Mouse (Mus musculus) adrenal gland, postnatal 14 days (tissue): ENCODE results near the gene Bzw2. TPM values are rescaled to one million over a fixed set of nuclear protein-coding genes. Genes with fewer than 3 reads are reported as not detected.
A peak's percentile ranks its signal among the peaks of the same experiment; 100 is the strongest.
"Not testable (repeated sequence)": the region's sequence is repeated elsewhere in the genome, so short reads cannot be mapped to it uniquely, and the experiment has no call there.

Experiments
- DNase-seq: peaks from one replicate; pipeline ENCODE4 v3.0.0; 2021; ENCODE audit warnings: mixed read lengths
- long read RNA-seq, 2 experiments: library from polyadenylated mRNA; stranded (forward); transcript quantifications; one replicate each; pipeline ENCODE4 v2.0.0; 2021
- total RNA-seq: library from RNA; stranded (reverse); gene quantifications from 2 replicates; pipeline ENCODE4 v1.2.3, GENCODE M21; 2021

Gene Bzw2
- total RNA-seq, result 33.4 and 43.9 TPM in 2 replicates
- long read RNA-seq, experiment 1, transcript Bzw2-201 (12 exons, 1,871 nt), result major isoform, 45 of 46 reads
- long read RNA-seq, experiment 1, partial matches to known transcripts, result 0 of 46 reads
- long read RNA-seq, experiment 1, other reads (novel, unspliced or antisense), result 1 of 46 reads
- long read RNA-seq, experiment 2, transcript Bzw2-201 (12 exons, 1,871 nt), result major isoform, 29 of 35 reads
- long read RNA-seq, experiment 2, partial matches to known transcripts, result 1 of 35 reads
- long read RNA-seq, experiment 2, other reads (novel, unspliced or antisense), result 5 of 35 reads

GRCm38 (mm10) chr12:36157638-36158308, at the start of gene Bzw2:
Bzw2 (minus strand) TSS chr12:36158080.
- peak; percentile 79 for DNase-seq

- peak; percentile 81 for DNase-seq
Measured at GRCm38 (mm10) chr12:36207072-36207799, 49.4 kb upstream of the Bzw2 start.

GRCm38 (mm10) chr12:36205579-36206119, 47.8 kb upstream of the Bzw2 start:
- DNase-seq, result not testable (repeated sequence)

- DNase-seq, result no peak
Measured at GRCm38 (mm10) chr12:36194976-36195375, 37.1 kb upstream of the Bzw2 start.

- no peak for DNase-seq
Measured at GRCm38 (mm10) chr12:36190343-36190742, 32.5 kb upstream of the Bzw2 start.

GRCm38 (mm10) chr12:36189610-36190009, 31.7 kb upstream of the Bzw2 start:
- DNase-seq, result no peak

- no peak for DNase-seq
Measured at GRCm38 (mm10) chr12:36187081-36187480, 29.2 kb upstream of the Bzw2 start.

- peak; percentile 38 for DNase-seq
Measured at GRCm38 (mm10) chr12:36182570-36182969, 24.7 kb upstream of the Bzw2 start.

GRCm38 (mm10) chr12:36177227-36177626, 19.3 kb upstream of the Bzw2 start:
- no peak for DNase-seq

- DNase-seq, result no peak
Measured at GRCm38 (mm10) chr12:36165299-36165698, 7.4 kb upstream of the Bzw2 start.

GRCm38 (mm10) chr12:36164126-36164791, 6.4 kb upstream of the Bzw2 start:
- DNase-seq, result no peak

- DNase-seq, result no peak
Measured at GRCm38 (mm10) chr12:36157304-36157637, 609 bp downstream of the Bzw2 start.

- DNase-seq, result peak; percentile 96
Measured at GRCm38 (mm10) chr12:36156637-36157303, 1.1 kb downstream of the Bzw2 start, which contains the start of gene Ankmy2. Ankmy2 (plus strand) TSS chr12:36157114.

GRCm38 (mm10) chr12:36156101-36156636, 1.7 kb downstream of the Bzw2 start:
- no peak for DNase-seq

GRCm38 (mm10) chr12:36155141-36155641, 2.7 kb downstream of the Bzw2 start:
- DNase-seq, result peak; percentile 29

- no peak for DNase-seq
Measured at GRCm38 (mm10) chr12:36150737-36151136, 7.1 kb downstream of the Bzw2 start.

- no peak for DNase-seq
Measured at GRCm38 (mm10) chr12:36150265-36150664, 7.6 kb downstream of the Bzw2 start.

- DNase-seq, result no peak
Measured at GRCm38 (mm10) chr12:36146230-36147011, 11.5 kb downstream of the Bzw2 start.

GRCm38 (mm10) chr12:36140401-36140800, 17.5 kb downstream of the Bzw2 start:
- DNase-seq, result no peak

GRCm38 (mm10) chr12:36137192-36137591, 20.7 kb downstream of the Bzw2 start:
- DNase-seq, result no peak
